16 mouse cellular contexts compared by ENCODE assay signal in the genomic region with DNA sequence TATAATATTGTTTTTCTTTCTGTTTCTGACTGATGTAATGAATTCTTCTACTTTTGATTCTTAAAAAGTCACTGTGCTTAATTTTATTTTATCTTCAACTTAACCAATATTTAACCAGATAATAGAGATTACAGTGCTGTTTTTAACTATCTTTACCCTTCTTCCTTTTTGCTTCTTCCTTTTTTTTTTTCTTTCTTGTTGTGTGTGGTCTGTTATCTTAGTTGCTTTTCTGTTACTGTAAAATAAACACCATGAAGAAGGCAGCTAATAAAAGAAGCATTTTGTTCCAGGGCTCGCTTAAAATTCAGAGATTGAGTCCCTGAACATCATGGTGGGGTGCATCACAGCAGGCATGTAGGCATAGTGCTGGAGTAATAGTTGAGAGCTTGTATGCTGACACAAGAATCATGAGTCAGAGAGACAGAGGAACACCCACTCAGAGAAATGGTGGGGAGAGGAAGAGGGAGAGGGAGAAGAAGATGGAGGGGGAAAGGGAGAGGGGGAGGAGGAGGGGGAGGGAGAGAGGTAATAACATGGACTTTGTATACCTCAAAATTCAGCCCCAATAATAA.
"Had no signal": no experiment of that assay in that cellular context is flagged by ENCODE, and none has a peak within 500 bp of the region (broad histone marks: within the 10 kb centered on the region; RNA-seq: fewer than 3 reads in every experiment).

No protein-coding gene starts in this region.

- H3K4me3 ChIP-seq: liver, embryonic 15.5 days; megakaryocyte, embryonic 14.5 days; midbrain, embryonic 13.5 days; midbrain, embryonic 15.5 days; neural tube, embryonic 12.5 days; stomach, embryonic 15.5 days had no signal

- H3K27ac ChIP-seq: liver, embryonic 15.5 days; macrophage; midbrain, embryonic 13.5 days; midbrain, embryonic 15.5 days; neural tube, embryonic 12.5 days; stomach, embryonic 15.5 days had no signal

- H3K9me3 ChIP-seq: liver, embryonic 15.5 days; megakaryocyte, embryonic 14.5 days; midbrain, embryonic 13.5 days; midbrain, embryonic 15.5 days; neural tube, embryonic 12.5 days; stomach, embryonic 15.5 days had no signal

- DNase-seq: liver, postnatal 0 days; lung, adult 2 months; lung, postnatal 14 days; lung, postnatal 36 days; right cerebral cortex, postnatal 14 days; thymus, adult 18-20 months; thymus, postnatal 25 days; thymus, postnatal 4 days had no signal

- H3K27me3 ChIP-seq: liver, embryonic 15.5 days; megakaryocyte, embryonic 14.5 days; midbrain, embryonic 13.5 days; midbrain, embryonic 15.5 days; neural tube, embryonic 12.5 days; stomach, embryonic 15.5 days had no signal

- H3K36me3 ChIP-seq: liver, embryonic 15.5 days; midbrain, embryonic 13.5 days; midbrain, embryonic 15.5 days; neural tube, embryonic 12.5 days; stomach, embryonic 15.5 days had no signal

- ATAC-seq: liver, postnatal 0 days; midbrain, embryonic 13.5 days; midbrain, embryonic 15.5 days had no signal

- H3K9ac ChIP-seq: liver, embryonic 15.5 days; liver, postnatal 0 days; midbrain, embryonic 13.5 days; midbrain, embryonic 15.5 days; neural tube, embryonic 12.5 days; stomach, embryonic 15.5 days had no signal

- H3K4me2 ChIP-seq: liver, embryonic 15.5 days; midbrain, embryonic 11.5 days; midbrain, embryonic 13.5 days; midbrain, embryonic 15.5 days; neural tube, embryonic 12.5 days; stomach, embryonic 15.5 days had no signal

- H3K4me1 ChIP-seq: liver, embryonic 15.5 days; midbrain, embryonic 13.5 days; midbrain, embryonic 15.5 days; neural tube, embryonic 12.5 days; stomach, embryonic 15.5 days had no signal
